Mouse (Mus musculus) hindbrain, embryonic 12.5 days (tissue): ENCODE results near the gene Tmem19. TPM values are rescaled to one million over a fixed set of nuclear protein-coding genes. Genes with fewer than 3 reads are reported as not detected.
A peak's percentile ranks its signal among the peaks of the same experiment; 100 is the strongest.

Experiments used
- ATAC-seq: fragments of 200-750 bp; cut with Nextera tagmentation; 2 replicates; pipeline ENCODE4 v1.8.0; 2017; ENCODE audit warnings: moderate TSS enrichment; ENCODE audit not compliant: low FRiP score
- H3K27ac ChIP-seq: fragments of 300-500 bp; sonication (generic); 2 replicates; pipeline ENCODE4 v1.5.1; 2016; ENCODE audit warnings: mild to moderate bottlenecking
- H3K27me3 ChIP-seq: fragments of 300-500 bp; sonication (generic); 2 replicates; pipeline ENCODE4 v1.6.1; 2016; ENCODE audit warnings: mild to moderate bottlenecking
- H3K36me3 ChIP-seq: fragments of 300-500 bp; sonication (generic); 2 replicates; pipeline ENCODE4 v1.6.1; 2016; ENCODE audit warnings: mild to moderate bottlenecking
- H3K4me1 ChIP-seq: fragments of 300-500 bp; sonication (generic); 2 replicates; pipeline ENCODE4 v1.6.1; 2016
- H3K4me2 ChIP-seq: fragments of 300-500 bp; sonication (generic); replicated peaks from 2 replicates; pipeline ENCODE4 v1.6.1; 2016; ENCODE audit warnings: mild to moderate bottlenecking
- H3K4me3 ChIP-seq: fragments of 300-500 bp; sonication (generic); 2 replicates; pipeline ENCODE4 v1.5.1; 2016; ENCODE audit warnings: mild to moderate bottlenecking
- H3K9ac ChIP-seq: fragments of 300-500 bp; sonication (generic); 2 replicates; pipeline ENCODE4 v1.6.1; 2016; ENCODE audit warnings: mild to moderate bottlenecking, moderate library complexity
- H3K9me3 ChIP-seq: fragments of 300-500 bp; sonication (generic); replicated peaks from 2 replicates; pipeline ENCODE4 v1.6.1; 2016; ENCODE audit warnings: mild to moderate bottlenecking
- WGBS: fragments of 180-500 bp; shearing (Covaris S2); methylation state at CpG from one replicate; pipeline ENCODE4 v1.1.7; 2016; 5-methylcytosine and 5-hydroxymethylcytosine counted together
- polyA plus RNA-seq: library from polyadenylated mRNA; unstranded; fragments of >200 nt; fragmentation: Nextera tagmentation; extraction: Ambion mirVana; gene quantifications from 2 replicates; pipeline ENCODE4 v1.2.1, GENCODE M21; 2016

The Tmem19 gene
- polyA plus RNA-seq, 1 experiment from 2014 or later, result 44.6 TPM

- H3K4me2 ChIP-seq, result peak overlapping the region; percentile 72
- H3K27ac ChIP-seq, result peak overlapping the region; percentile 94; the same call in 1 of the 2 replicates
- H3K27me3 ChIP-seq, result no peaks in the 10 kb centered on the region
- no peaks in the 10 kb centered on the region for H3K9me3 ChIP-seq
- 0 out of 2 replicates have a peak overlapping the region, but pooled peaks have one; percentile 55 for H3K9ac ChIP-seq
- ATAC-seq, result no peak
- no peaks in the 10 kb centered on the region; the same call in 1 of the 2 replicates for H3K36me3 ChIP-seq
- peaks cover 11% of the 10 kb centered on the region for H3K4me1 ChIP-seq
- peak overlapping the region; percentile 58; the same call in 1 of the 2 replicates for H3K4me3 ChIP-seq
- 83% methylated on average over 4 of the region's 4 CpGs for WGBS
Observed at GRCm38 (mm10) chr10:115363151-115363550, 850 bp upstream of the Tmem19 start.

- no peaks in the 10 kb centered on the region for H3K27me3 ChIP-seq
- no peaks in the 10 kb centered on the region for H3K9me3 ChIP-seq
- no peak; the same call in none of the 2 replicates for ATAC-seq
- WGBS, result 9% methylated on average over 9 of the region's 9 CpGs
- H3K27ac ChIP-seq, result peak overlapping the region; percentile 94
- peak overlapping the region; percentile 58 for H3K4me3 ChIP-seq
- peak overlapping the region; percentile 72 for H3K4me2 ChIP-seq
- H3K36me3 ChIP-seq, result no peaks in the 10 kb centered on the region; the same call in 1 of the 2 replicates
- peaks cover 11% of the 10 kb centered on the region for H3K4me1 ChIP-seq
- peak overlapping the region; percentile 55; the same call in 1 of the 2 replicates for H3K9ac ChIP-seq
Observed at GRCm38 (mm10) chr10:115362623-115362964, 293 bp upstream of the Tmem19 start.

DNA sequence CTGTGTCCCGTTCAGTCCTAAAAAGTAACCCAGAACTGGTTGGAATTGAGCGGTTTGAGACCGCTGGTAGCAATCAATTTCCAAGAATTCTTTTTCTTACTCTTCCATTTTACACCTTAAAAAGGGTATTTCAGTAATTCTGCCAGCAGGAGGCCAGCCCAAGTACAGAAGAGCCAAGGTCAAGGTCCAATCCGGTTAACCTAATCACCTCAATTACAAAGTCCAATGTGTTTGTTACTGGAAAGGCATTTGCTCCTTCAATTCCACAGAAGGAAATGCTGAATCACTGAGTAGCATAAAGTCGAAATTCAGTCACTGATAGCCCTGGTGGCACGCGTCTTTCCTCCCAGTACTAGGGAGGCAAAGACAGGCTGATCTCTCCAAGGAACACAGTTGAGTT lies 3.2 kb downstream of the Tmem19 start:
- Histone ChIP-seq H3K27ac (no peak overlapping the region), H3K9ac (no peak overlapping the region), H3K4me1 (peaks cover 11% of the 10 kb centered on the region), H3K36me3 (peaks cover 17% of the 10 kb centered on the region), H3K4me3 (no peak overlapping the region), H3K27me3 (no peaks in the 10 kb centered on the region), H3K4me2 (no peak overlapping the region), H3K9me3 (no peaks in the 10 kb centered on the region)
- WGBS, result 90% methylated on average over 7 of the region's 7 CpGs
- ATAC-seq, result no peak

GRCm38 (mm10) chr10:115358216-115358919 lies 3.9 kb downstream of the Tmem19 start:
- ATAC-seq, result no peak
- peaks cover 11% of the 10 kb centered on the region for H3K4me1 ChIP-seq
- peaks cover 17% of the 10 kb centered on the region for H3K36me3 ChIP-seq

GRCm38 (mm10) chr10:115356106-115356505 lies 6.2 kb downstream of the Tmem19 start:
- Histone ChIP-seq H3K27ac (no peak overlapping the region), H3K4me2 (no peak overlapping the region), H3K4me1 (peaks cover 2% of the 10 kb centered on the region), H3K27me3 (no peaks in the 10 kb centered on the region), H3K9ac (no peak overlapping the region), H3K9me3 (no peaks in the 10 kb centered on the region), H3K36me3 (peaks cover 17% of the 10 kb centered on the region), H3K4me3 (no peak overlapping the region)
- no peak for ATAC-seq
- 94% methylated on average over 5 of the region's 7 CpGs for WGBS

More at GRCm38 (mm10) chr10:115358216-115358919, 3.9 kb downstream of the Tmem19 start:
- Histone ChIP-seq H3K27ac (no peak overlapping the region), H3K9me3 (no peaks in the 10 kb centered on the region), H3K9ac (no peak overlapping the region), H3K27me3 (no peaks in the 10 kb centered on the region), H3K4me2 (no peak overlapping the region), H3K4me3 (no peak overlapping the region)
- WGBS, result 93% methylated on average over 17 of the region's 17 CpGs

DNA sequence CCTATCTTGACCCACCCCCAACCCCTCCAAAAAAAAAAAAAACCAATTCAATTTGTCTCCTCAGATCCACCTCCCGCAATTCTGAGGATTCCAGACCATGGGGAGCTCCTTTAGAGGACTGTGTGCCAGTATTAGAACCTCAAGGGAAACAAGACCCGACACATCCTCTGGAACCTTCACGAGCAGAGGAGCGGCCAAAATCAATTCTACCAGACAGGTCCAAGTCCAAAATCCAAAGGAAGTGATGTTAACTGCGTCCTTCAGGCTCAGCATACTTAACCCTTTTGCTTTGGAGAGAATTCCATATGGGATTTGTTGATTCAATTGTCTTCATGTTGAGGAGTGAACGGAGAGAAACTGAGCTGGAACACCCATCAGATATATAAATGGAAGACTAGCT lies 7.3 kb downstream of the Tmem19 start:
- Histone ChIP-seq H3K27ac (no peak overlapping the region), H3K36me3 (peaks cover 17% of the 10 kb centered on the region), H3K4me3 (no peak overlapping the region), H3K9me3 (no peaks in the 10 kb centered on the region), H3K27me3 (no peaks in the 10 kb centered on the region), H3K4me1 (no peaks in the 10 kb centered on the region), H3K4me2 (no peak overlapping the region), H3K9ac (no peak overlapping the region)
- 89% methylated on average over 6 of the region's 6 CpGs for WGBS
- ATAC-seq, result no peak

- no peak overlapping the region for H3K4me2 ChIP-seq
- no peaks in the 10 kb centered on the region for H3K4me1 ChIP-seq
- H3K27ac ChIP-seq, result no peak overlapping the region
- H3K27me3 ChIP-seq, result no peaks in the 10 kb centered on the region
- no peaks in the 10 kb centered on the region for H3K9me3 ChIP-seq
- 74% methylated on average over 6 of the region's 6 CpGs for WGBS
- no peak overlapping the region for H3K9ac ChIP-seq
- no peak overlapping the region for H3K4me3 ChIP-seq
- ATAC-seq, result no peak
- peaks cover 17% of the 10 kb centered on the region for H3K36me3 ChIP-seq
Observed at GRCm38 (mm10) chr10:115354553-115354952, 7.7 kb downstream of the Tmem19 start.

GRCm38 (mm10) chr10:115350810-115351397 lies 11.4 kb downstream of the Tmem19 start:
- H3K4me3 ChIP-seq, result no peak overlapping the region
- H3K9me3 ChIP-seq, result no peaks in the 10 kb centered on the region
- H3K4me2 ChIP-seq, result no peak overlapping the region
- H3K4me1 ChIP-seq, result 0 out of 2 replicates have a peak, but pooled peaks cover 3% of the 10 kb centered on the region
- H3K27me3 ChIP-seq, result no peaks in the 10 kb centered on the region
- 84% methylated on average over 2 of the region's 2 CpGs for WGBS
- ATAC-seq, result no peak
- no peak overlapping the region for H3K27ac ChIP-seq
- no peak overlapping the region for H3K9ac ChIP-seq
- peaks cover 20% of the 10 kb centered on the region for H3K36me3 ChIP-seq

- Histone ChIP-seq H3K4me1 (0 out of 2 replicates have a peak, but pooled peaks cover 3% of the 10 kb centered on the region), H3K9ac (no peak overlapping the region), H3K9me3 (no peaks in the 10 kb centered on the region), H3K4me2 (no peak overlapping the region), H3K4me3 (no peak overlapping the region), H3K27ac (no peak overlapping the region), H3K36me3 (peaks cover 24% of the 10 kb centered on the region), H3K27me3 (no peaks in the 10 kb centered on the region)
- no peak for ATAC-seq
- 85% methylated on average over 7 of the region's 7 CpGs for WGBS
Observed at GRCm38 (mm10) chr10:115349509-115349908, 12.8 kb downstream of the Tmem19 start.

DNA sequence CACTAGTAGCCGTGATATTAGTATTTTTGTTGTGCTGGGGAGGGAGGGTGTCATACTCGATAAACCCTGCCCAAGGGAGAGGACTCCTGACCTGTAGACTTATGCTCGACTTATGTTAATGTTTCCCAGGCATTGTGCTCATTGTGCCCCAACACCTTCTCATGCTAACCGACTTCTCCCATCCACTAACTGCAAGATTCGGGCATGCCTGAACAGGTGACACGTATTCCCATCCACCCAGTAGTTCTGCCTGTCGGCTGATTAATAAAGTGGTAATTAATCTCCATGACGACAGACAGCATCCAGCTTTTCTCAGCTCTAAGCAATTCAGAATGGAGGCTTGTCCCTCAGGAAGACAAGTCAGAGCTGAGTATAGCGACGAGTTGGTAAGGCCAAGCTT lies 13.3 kb downstream of the Tmem19 start:
- ATAC-seq, result no peak
- 76% methylated on average over 10 of the region's 10 CpGs for WGBS
- H3K9me3 ChIP-seq, result no peaks in the 10 kb centered on the region

DNA sequence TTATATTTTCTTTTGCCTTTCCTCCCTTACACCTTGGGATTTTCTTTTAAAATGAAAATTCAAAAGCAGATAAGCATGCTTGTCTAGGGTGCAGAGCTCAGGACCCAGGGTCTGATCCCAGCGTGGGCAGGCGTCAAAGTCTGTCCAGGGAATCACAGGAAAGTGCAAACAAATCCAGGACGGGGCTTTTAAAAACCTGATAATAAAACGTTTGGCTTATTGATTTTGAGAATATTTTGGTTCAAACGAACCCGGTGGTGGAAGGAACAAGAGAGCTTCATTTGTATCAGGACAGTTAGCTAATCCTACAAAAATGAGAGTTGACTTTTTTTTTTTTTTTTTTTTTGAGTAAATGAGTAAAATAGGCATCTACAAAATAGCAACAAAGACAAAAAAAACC lies 14.2 kb downstream of the Tmem19 start:
- Histone ChIP-seq H3K4me2 (no peak overlapping the region), H3K4me3 (no peak overlapping the region), H3K4me1 (0 out of 2 replicates have a peak, but pooled peaks cover 3% of the 10 kb centered on the region), H3K27me3 (no peaks in the 10 kb centered on the region), H3K9me3 (no peaks in the 10 kb centered on the region), H3K9ac (no peak overlapping the region), H3K36me3 (peaks cover 32% of the 10 kb centered on the region), H3K27ac (no peak overlapping the region)
- WGBS, result 87% methylated on average over 6 of the region's 6 CpGs
- no peak for ATAC-seq

More for the DNA sequence above, 13.3 kb downstream of the Tmem19 start:
- Histone ChIP-seq H3K27me3 (no peaks in the 10 kb centered on the region), H3K4me2 (no peak overlapping the region), H3K4me1 (0 out of 2 replicates have a peak, but pooled peaks cover 3% of the 10 kb centered on the region), H3K36me3 (peaks cover 24% of the 10 kb centered on the region), H3K4me3 (no peak overlapping the region), H3K9ac (no peak overlapping the region), H3K27ac (no peak overlapping the region)

DNA sequence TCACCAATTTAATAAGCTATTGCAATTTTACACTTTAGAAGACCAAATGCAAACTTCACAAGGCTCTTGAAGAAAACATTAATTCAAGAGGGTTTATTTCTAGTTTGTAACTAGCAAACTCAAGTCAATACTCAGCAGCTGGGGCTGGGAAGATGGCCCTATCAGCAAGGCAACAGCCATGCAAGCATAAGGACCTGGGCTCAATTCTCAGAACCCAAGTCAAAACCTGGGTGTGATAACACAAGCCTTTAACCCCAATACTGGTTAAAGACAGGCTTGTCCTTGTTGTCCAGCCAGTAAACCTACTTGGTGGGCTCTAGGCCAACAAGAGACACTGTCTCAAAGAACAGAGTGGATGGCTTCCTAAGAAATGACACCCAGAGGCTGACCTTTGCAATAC lies 15.9 kb downstream of the Tmem19 start:
- H3K4me3 ChIP-seq, result no peak overlapping the region
- peaks cover 43% of the 10 kb centered on the region for H3K36me3 ChIP-seq
- no peaks in the 10 kb centered on the region for H3K9me3 ChIP-seq
- H3K4me2 ChIP-seq, result no peak overlapping the region
- no peak overlapping the region for H3K27ac ChIP-seq
- no peak for ATAC-seq
- no peak overlapping the region for H3K9ac ChIP-seq
- 0 out of 2 replicates have a peak, but pooled peaks cover 3% of the 10 kb centered on the region for H3K4me1 ChIP-seq
- H3K27me3 ChIP-seq, result no peaks in the 10 kb centered on the region
